Mouse (Mus musculus) layer of hippocampus, postnatal 25 days (tissue): ENCODE measurements around the gene Wdr86. TPM values are rescaled to one million over a fixed set of nuclear protein-coding genes. Genes with fewer than 3 reads are reported as not detected.
A peak's percentile ranks its signal among the peaks of the same experiment; 100 is the strongest.

Experiments
- DNase-seq, 2 experiments: peaks; one replicate each; pipeline ENCODE4 v3.0.0; 2022; ENCODE audit warnings: mixed read lengths in 2 of 2, low spot score in 1 of 2; ENCODE audit errors: extremely low spot score in 1 of 2
- total RNA-seq, 2 experiments: library from RNA; stranded (reverse); gene quantifications; 2 replicates each; pipeline ENCODE4 v1.2.3; 2021

Wdr86 gene
- total RNA-seq, 2 experiments from 2014 or later, result 0.79 to 1.3 TPM

DNA sequence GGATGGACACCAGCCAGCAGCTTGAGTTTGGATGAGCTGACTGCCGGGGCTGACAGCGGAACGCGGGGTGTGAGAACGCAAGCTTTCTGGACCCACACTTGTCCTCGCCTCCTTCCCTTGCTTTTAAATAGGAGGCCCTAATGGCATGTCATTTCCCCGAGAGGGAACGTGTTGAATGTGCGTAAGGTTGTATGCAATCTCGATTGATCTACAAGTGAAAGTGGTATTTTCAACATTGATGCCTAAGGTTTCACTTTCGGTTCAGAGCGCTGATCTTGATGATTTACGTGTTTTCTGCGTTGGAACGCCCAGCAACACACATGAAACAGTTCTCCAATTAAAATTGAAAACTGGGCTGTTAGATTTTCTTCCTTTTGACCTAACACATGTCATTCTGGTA, 44.4 kb downstream of the Wdr86 start:
- DNase-seq, result no peak

DNA sequence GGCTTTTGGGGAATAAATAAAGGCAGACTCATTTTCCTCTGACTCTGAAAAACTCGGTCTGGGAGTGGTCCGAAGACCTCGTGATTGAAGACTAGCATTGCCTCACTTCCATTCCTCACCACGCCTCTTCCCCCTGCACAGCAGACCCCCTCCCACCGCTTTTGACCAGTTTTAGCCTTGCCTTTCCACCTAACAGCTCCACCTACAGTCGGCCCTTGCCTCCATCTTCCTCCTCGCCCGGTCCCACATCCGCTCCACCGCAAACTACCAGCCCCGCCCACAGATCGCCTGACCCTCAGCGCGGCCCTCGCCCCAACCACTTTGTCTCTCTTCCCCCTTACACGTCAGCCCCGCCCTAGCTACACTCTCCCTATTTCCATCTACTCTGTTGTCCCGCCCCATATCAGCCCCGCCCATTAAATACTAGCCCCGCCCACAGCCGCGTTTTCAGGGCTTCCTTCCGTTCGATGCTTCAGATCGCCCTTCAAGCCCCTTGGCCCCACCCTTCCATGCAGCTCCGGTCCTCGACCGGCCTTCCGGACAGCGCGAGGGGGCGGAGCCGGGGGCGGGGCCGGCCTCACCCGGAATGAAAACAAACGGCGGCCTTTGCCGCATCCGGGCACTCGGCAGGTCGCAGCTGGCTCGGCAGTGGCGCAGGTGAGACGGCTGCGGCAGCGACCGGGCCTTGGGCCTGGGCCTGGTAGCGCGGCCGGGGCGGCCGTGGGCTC, 45.0 kb downstream of the Wdr86 start, which contains the start of gene Nub1:
Gene Nub1, plus strand, starts transcription at position 167 of the 728 bp plus-strand sequence.
- peak; percentile 86 to 90 for DNase-seq

GRCm38 (mm10) chr5:24684578-24685365, 45.8 kb downstream of the Wdr86 start:
- DNase-seq, result peak; percentile 35 to 51

GRCm38 (mm10) chr5:24681436-24681835, 49.1 kb downstream of the Wdr86 start:
- DNase-seq, result no peak

DNA sequence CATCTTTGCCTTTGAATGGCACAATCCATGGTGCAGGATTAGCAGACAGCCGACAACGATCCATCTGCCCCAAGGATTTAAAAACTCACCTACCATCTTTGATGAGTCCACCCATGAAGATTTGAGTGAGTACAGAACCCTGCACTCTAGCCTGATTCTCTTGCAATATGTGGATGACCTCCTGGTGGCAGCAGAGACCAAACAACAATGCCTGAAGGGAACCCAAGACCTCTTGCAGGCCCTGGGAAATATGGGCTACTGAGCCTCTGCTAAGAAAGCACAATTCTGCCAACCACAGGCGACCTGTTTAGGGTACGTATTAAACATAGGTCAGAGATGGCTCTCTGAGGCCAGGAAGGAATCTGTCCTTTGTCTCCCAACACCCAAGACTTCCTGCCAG, 56.3 kb downstream of the Wdr86 start:
- DNase-seq, result peak; percentile 77 to 96

Other genes with a start within 250 kb of the Wdr86 start
- gene Gbx1, start 203.5 kb downstream of the Wdr86 start, total RNA-seq, result under 1 TPM; 0.10 to 0.16 TPM
- gene Asb10, start 189.7 kb downstream of the Wdr86 start, total RNA-seq, result under 1 TPM; 0.27 to 0.52 TPM
- gene 4931409K22Rik, start 173.9 kb downstream of the Wdr86 start, total RNA-seq, result not detected
- gene Abcf2, start 153.3 kb downstream of the Wdr86 start, total RNA-seq, result 10 to 100 TPM; 72.6 to 80.0 TPM
- gene Chpf2, start 144.0 kb downstream of the Wdr86 start, total RNA-seq, result 10 to 100 TPM; 55.5 to 79.0 TPM
- gene Smarcd3, start 106.3 kb downstream of the Wdr86 start, total RNA-seq, result 10 to 100 TPM; 91.4 to 93.2 TPM
- 10 to 100 TPM; 65.8 to 70.7 TPM for gene Nub1, start 45.2 kb downstream of the Wdr86 start, total RNA-seq
- 1 to 10 TPM in 1 of 2 experiments, not detected in 1; 1.4 TPM for gene Crygn, start 27.3 kb upstream of the Wdr86 start, total RNA-seq
- 100 to 1,000 TPM; 116 to 123 TPM for gene Rheb, start 111.9 kb upstream of the Wdr86 start, total RNA-seq